Mouse (Mus musculus) midbrain, embryonic 11.5 days (tissue): ENCODE measurements around the gene Orai3. TPM values are rescaled to one million over a fixed set of nuclear protein-coding genes. Genes with fewer than 3 reads are reported as not detected.

Experiments
- ATAC-seq: fragments of 200-750 bp; cut with Nextera tagmentation; 2 replicates; pipeline ENCODE4 v1.8.0; 2017; ENCODE audit warnings: moderate TSS enrichment, moderate library complexity; ENCODE audit not compliant: low FRiP score
- DNase-seq: peaks from one replicate; pipeline ENCODE4 v3.0.0; 2015; ENCODE audit warnings: low spot score; ENCODE audit errors: missing footprints
- H3K27ac ChIP-seq: fragments of 300-500 bp; sonication (generic); 2 replicates; pipeline ENCODE4 v1.5.1; 2014; ENCODE audit warnings: low read depth, low read length
- H3K27me3 ChIP-seq: fragments of 300-500 bp; sonication (generic); 2 replicates; pipeline ENCODE4 v1.6.1; 2014; ENCODE audit warnings: mild to moderate bottlenecking, low read length, moderate library complexity, mixed read lengths; ENCODE audit not compliant: control insufficient read depth, insufficient read depth
- H3K36me3 ChIP-seq: fragments of 300-500 bp; sonication (generic); 2 replicates; pipeline ENCODE4 v1.6.1; 2014; ENCODE audit warnings: mild to moderate bottlenecking, low read length, moderate library complexity, mixed read lengths; ENCODE audit not compliant: control insufficient read depth, insufficient read depth
- H3K4me1 ChIP-seq: fragments of 300-500 bp; sonication (generic); 2 replicates; pipeline ENCODE4 v1.6.1; 2014; ENCODE audit warnings: low read length; ENCODE audit not compliant: control insufficient read depth, insufficient read depth
- H3K4me2 ChIP-seq: fragments of 300-500 bp; sonication (generic); 2 replicates; pipeline ENCODE4 v1.6.1; 2014; ENCODE audit warnings: mild to moderate bottlenecking, moderate library complexity
- H3K4me3 ChIP-seq: fragments of 300-500 bp; sonication (generic); 2 replicates; pipeline ENCODE4 v1.5.1; 2014; ENCODE audit warnings: low read depth, low read length
- H3K9ac ChIP-seq: fragments of 300-500 bp; sonication (generic); 2 replicates; pipeline ENCODE4 v1.6.1; 2014; ENCODE audit warnings: low read length
- H3K9me3 ChIP-seq: fragments of 300-500 bp; sonication (generic); 2 replicates; pipeline ENCODE4 v1.6.1; 2016; ENCODE audit warnings: low read length; ENCODE audit not compliant: control insufficient read depth
- WGBS: fragments of 180-500 bp; shearing (Covaris S2); extraction: QIAGEN DNeasy Blood & Tissue Kit; methylation state at CpG from one replicate; pipeline ENCODE4 v1.1.7; 2014; 5-methylcytosine and 5-hydroxymethylcytosine counted together
- polyA plus RNA-seq: library from polyadenylated mRNA; unstranded; fragments of >200 nt; fragmentation: Nextera tagmentation; extraction: Ambion mirVana; gene quantifications from 2 replicates; pipeline ENCODE4 v1.2.1, GENCODE M21; 2014

Orai3 gene
- polyA plus RNA-seq, 1 experiment from 2014 or later: 6.1 TPM

GRCm38 (mm10) chr7:127759716-127760115 lies 9.9 kb upstream of the Orai3 start:
- Histone ChIP-seq H3K4me2 (no peak overlapping the region), H3K4me3 (no peak overlapping the region), H3K36me3 (peaks cover 13% of the 10 kb centered on the region; the same call in 1 of the 2 replicates), H3K4me1 (no peaks in the 10 kb centered on the region), H3K9ac (no peak overlapping the region), H3K27ac (no peak overlapping the region), H3K9me3 (no peaks in the 10 kb centered on the region), H3K27me3 (no peaks in the 10 kb centered on the region)
- WGBS: 80% methylated on average over 6 of the region's 6 CpGs
- ATAC-seq: no peak
- DNase-seq: no peak

- no peaks in the 10 kb centered on the region for H3K27me3 ChIP-seq
- no peak overlapping the region for H3K27ac ChIP-seq
- no peaks in the 10 kb centered on the region for H3K4me1 ChIP-seq
- H3K4me3 ChIP-seq: no peak overlapping the region
- H3K9ac ChIP-seq: no peak overlapping the region
- peaks cover 13% of the 10 kb centered on the region; the same call in 1 of the 2 replicates for H3K36me3 ChIP-seq
- H3K9me3 ChIP-seq: no peaks in the 10 kb centered on the region
- H3K4me2 ChIP-seq: no peak overlapping the region
- ATAC-seq (no peak), DNase-seq (no peak)
- WGBS: 99% methylated on average over 3 of the region's 3 CpGs
Measured at GRCm38 (mm10) chr7:127760478-127760877, 9.1 kb upstream of the Orai3 start.

- no peaks in the 10 kb centered on the region for H3K27me3 ChIP-seq
- no peak overlapping the region for H3K27ac ChIP-seq
- no peaks in the 10 kb centered on the region for H3K9me3 ChIP-seq
- H3K4me3 ChIP-seq: no peak overlapping the region
- peaks cover 13% of the 10 kb centered on the region; the same call in 1 of the 2 replicates for H3K36me3 ChIP-seq
- H3K4me1 ChIP-seq: no peaks in the 10 kb centered on the region
- WGBS: 47% methylated on average over 7 of the region's 7 CpGs
- H3K4me2 ChIP-seq: no peak overlapping the region
- peak; percentile 94 for DNase-seq
- H3K9ac ChIP-seq: no peak overlapping the region
- ATAC-seq: no peak
Measured at GRCm38 (mm10) chr7:127761026-127761425, 8.6 kb upstream of the Orai3 start.

DNA sequence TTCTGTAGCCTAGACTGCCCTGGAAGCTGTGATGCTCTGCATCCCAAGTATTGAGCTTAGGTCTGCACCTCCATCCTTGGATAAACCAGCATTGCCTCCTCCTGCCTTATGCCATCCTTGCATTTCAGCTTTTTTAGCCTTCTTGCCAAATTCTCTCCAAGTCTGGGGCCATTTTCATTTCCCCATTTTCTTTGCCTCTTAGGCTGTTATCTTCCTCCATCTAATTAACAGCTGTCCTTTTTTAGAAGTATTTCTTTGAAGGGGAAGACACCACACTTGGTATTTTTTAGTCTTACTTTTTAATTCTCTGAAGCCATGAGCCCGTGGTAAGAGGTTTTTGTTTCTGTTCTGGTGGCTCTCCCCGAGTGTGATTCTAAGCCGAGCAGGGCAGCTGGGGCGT lies 6.0 kb upstream of the Orai3 start:
- H3K27me3 ChIP-seq: no peaks in the 10 kb centered on the region
- no peak overlapping the region for H3K4me2 ChIP-seq
- no peaks in the 10 kb centered on the region for H3K9me3 ChIP-seq
- ATAC-seq (no peak), DNase-seq (no peak)
- no peak overlapping the region for H3K27ac ChIP-seq
- no peak overlapping the region for H3K9ac ChIP-seq
- no peak overlapping the region for H3K4me3 ChIP-seq
- H3K4me1 ChIP-seq: peaks cover 5% of the 10 kb centered on the region
- WGBS: 91% methylated on average over 4 of the region's 4 CpGs
- peaks cover 16% of the 10 kb centered on the region for H3K36me3 ChIP-seq

DNA sequence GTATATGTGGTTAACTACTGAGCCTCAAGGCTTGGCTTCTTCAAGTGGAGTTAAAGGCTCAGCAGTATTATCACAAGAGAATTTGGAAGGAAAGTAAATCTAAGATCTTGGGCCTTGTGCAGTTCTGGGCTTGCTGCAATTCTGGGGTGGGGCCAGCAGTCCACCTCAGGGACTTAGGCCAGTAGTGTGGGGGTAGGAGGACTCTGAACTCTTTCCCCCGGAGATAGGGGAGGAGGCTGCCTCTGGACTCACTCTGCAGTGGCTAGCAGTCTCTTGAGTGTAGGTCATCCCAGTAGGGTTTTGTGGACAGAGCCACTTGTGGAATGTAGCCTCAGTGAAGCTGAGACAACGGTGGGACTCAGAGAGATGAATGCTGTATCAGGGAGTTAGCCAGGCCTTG lies 3.9 kb upstream of the Orai3 start:
- ATAC-seq (no peak), DNase-seq (no peak)
- Histone ChIP-seq H3K27ac (no peak overlapping the region), H3K36me3 (peaks cover 16% of the 10 kb centered on the region), H3K4me1 (peaks cover 23% of the 10 kb centered on the region), H3K4me2 (no peak overlapping the region), H3K9me3 (no peaks in the 10 kb centered on the region), H3K27me3 (no peaks in the 10 kb centered on the region; the same call in 1 of the 2 replicates), H3K4me3 (no peak overlapping the region), H3K9ac (no peak overlapping the region)
- 95% methylated on average over 2 of the region's 2 CpGs for WGBS

- H3K4me2 ChIP-seq: no peak overlapping the region
- H3K9ac ChIP-seq: no peak overlapping the region
- no peak for ATAC-seq
- DNase-seq: no peak
- H3K4me3 ChIP-seq: no peak overlapping the region
- no peak overlapping the region for H3K27ac ChIP-seq
- H3K27me3 ChIP-seq: no peaks in the 10 kb centered on the region; the same call in 1 of the 2 replicates
- H3K4me1 ChIP-seq: peaks cover 23% of the 10 kb centered on the region
- peaks cover 16% of the 10 kb centered on the region for H3K36me3 ChIP-seq
- WGBS: 82% methylated on average over 17 of the region's 17 CpGs
- no peaks in the 10 kb centered on the region for H3K9me3 ChIP-seq
Measured at GRCm38 (mm10) chr7:127766851-127767609, 2.6 kb upstream of the Orai3 start.

DNA sequence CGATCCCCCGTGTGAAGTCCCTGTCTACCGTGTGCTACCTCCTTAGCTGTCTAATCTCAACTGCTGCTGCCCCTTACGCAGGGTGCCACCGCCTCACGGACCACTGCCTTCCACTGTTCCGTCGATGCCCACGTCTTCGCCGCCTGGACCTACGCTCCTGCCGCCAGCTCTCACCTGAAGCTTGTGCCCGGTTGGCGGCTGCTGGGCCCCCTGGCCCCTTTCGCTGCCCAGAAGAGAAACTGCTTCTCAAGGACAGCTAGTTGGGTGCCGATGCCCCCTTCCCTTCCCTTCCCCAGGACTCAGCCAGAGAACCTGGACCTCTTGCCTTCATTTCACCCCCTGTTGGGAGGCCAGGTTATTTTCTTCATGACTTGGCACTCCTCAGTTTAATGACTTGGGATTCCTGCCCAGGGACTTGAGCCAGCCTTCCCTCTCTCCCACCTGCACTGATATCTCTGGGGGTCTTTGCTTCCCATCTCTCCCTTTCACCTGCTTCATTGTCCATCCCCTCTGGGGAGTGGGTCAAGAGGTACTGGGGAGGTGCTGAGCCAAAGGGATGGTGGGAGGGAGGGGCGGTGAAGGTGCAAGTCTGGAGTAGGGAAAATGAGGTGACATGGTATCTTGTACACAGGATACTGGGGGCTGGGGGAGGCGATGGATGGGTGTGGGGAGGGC lies 1.8 kb upstream of the Orai3 start:
- H3K27ac ChIP-seq: no peak overlapping the region
- WGBS: 93% methylated on average over 19 of the region's 19 CpGs
- no peak for ATAC-seq
- DNase-seq: no peak
- H3K36me3 ChIP-seq: peaks cover 16% of the 10 kb centered on the region
- no peak overlapping the region for H3K4me2 ChIP-seq
- H3K27me3 ChIP-seq: no peaks in the 10 kb centered on the region; the same call in 1 of the 2 replicates
- H3K9me3 ChIP-seq: no peaks in the 10 kb centered on the region
- no peak overlapping the region for H3K4me3 ChIP-seq
- H3K9ac ChIP-seq: no peak overlapping the region
- H3K4me1 ChIP-seq: peaks cover 23% of the 10 kb centered on the region

DNA sequence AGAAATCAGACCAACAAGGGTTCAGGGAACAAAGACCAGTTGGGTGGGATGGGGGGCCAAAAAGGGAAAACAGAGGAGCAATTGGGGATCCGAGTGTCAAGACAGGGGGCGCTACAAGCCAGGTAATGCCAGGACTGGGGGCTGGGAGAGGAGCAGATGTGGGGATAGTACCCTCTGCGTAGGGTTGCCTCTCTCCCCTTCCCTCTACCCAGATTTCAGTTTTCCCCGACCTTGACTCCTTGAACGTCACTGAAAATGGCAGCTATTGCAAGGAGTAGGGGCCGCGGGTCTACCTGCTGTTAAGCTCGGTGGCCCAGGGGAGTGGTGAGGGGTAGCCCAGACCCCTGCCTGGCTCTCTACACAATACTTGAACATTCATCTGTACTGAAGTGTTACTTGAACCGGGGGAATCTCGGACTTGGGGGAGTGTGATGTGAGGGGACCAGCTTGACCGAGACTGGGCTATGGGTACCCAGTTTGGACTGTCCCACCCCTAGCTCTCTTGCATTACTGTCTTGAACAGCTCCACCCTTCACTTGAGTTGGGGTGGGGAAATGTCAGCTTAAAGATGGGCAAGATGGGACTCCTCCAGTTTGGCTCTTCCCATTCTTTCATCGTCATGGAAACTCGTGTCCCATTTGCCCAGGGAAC lies 1.1 kb upstream of the Orai3 start:
- WGBS: 41% methylated on average over 13 of the region's 13 CpGs
- peak overlapping the region; percentile 21; the same call in 1 of the 2 replicates for H3K4me2 ChIP-seq
- H3K27ac ChIP-seq: peak overlapping the region; percentile 62
- peaks cover 23% of the 10 kb centered on the region for H3K4me1 ChIP-seq
- no peak overlapping the region for H3K9ac ChIP-seq
- no peaks in the 10 kb centered on the region for H3K9me3 ChIP-seq
- DNase-seq (no peak), ATAC-seq (no peak; the same call in 1 of the 2 replicates)
- no peaks in the 10 kb centered on the region; the same call in 1 of the 2 replicates for H3K27me3 ChIP-seq
- H3K4me3 ChIP-seq: no peak overlapping the region
- peaks cover 12% of the 10 kb centered on the region for H3K36me3 ChIP-seq
